Mouse (Mus musculus) liver, postnatal 0 days (tissue): Measurements from ENCODE around the gene Bbip1. TPM values are rescaled to one million over a fixed set of nuclear protein-coding genes. Genes with fewer than 3 reads are reported as not detected.
A peak's percentile ranks its signal among the peaks of the same experiment; 100 is the strongest.
"Not testable (repeated sequence)": the region's sequence is repeated elsewhere in the genome, so short reads cannot be mapped to it uniquely, and the experiment has no call there.

Source experiments
- ATAC-seq: fragments of 200-750 bp; cut with Nextera tagmentation; 2 replicates; pipeline ENCODE4 v1.8.0; 2017; ENCODE audit warnings: mild to moderate bottlenecking, moderate library complexity
- DNase-seq: peaks from one replicate; pipeline ENCODE4 v3.0.0-alpha.2; 2016
- H3K27ac ChIP-seq: fragments of 300-500 bp; sonication (generic); 2 replicates; pipeline ENCODE4 v1.5.1; 2014; ENCODE audit warnings: antibody characterized with exemption, moderate library complexity, mild to moderate bottlenecking, low read depth
- H3K27me3 ChIP-seq: fragments of 300-500 bp; sonication (generic); 2 replicates; pipeline ENCODE4 v1.6.1; 2014; ENCODE audit warnings: low read length, control low read depth, mixed read lengths; ENCODE audit not compliant: insufficient read depth
- H3K36me3 ChIP-seq: fragments of 300-500 bp; sonication (generic); replicated peaks from 2 replicates; pipeline ENCODE4 v1.6.1; 2014; ENCODE audit warnings: mild to moderate bottlenecking, control low read depth, low read length, moderate library complexity, mixed read lengths; ENCODE audit not compliant: insufficient read depth
- H3K4me1 ChIP-seq: fragments of 300-500 bp; sonication (generic); 2 replicates; pipeline ENCODE4 v1.6.1; 2014; ENCODE audit warnings: antibody characterized with exemption, mild to moderate bottlenecking, control low read depth; ENCODE audit not compliant: insufficient read depth
- H3K4me2 ChIP-seq: fragments of 300-500 bp; sonication (generic); 2 replicates; pipeline ENCODE4 v1.6.1; 2014; ENCODE audit warnings: low read depth, mild to moderate bottlenecking, low read length, moderate library complexity, mixed read lengths
- H3K4me3 ChIP-seq: fragments of 300-500 bp; sonication (generic); 2 replicates; pipeline ENCODE4 v1.5.1; 2014; ENCODE audit warnings: low read depth, low read length
- H3K9ac ChIP-seq: fragments of 300-500 bp; sonication (generic); replicated peaks from 2 replicates; pipeline ENCODE4 v1.6.1; 2014; ENCODE audit warnings: mild to moderate bottlenecking, moderate library complexity
- H3K9me3 ChIP-seq: fragments of 300-500 bp; sonication (generic); 2 replicates; pipeline ENCODE4 v1.6.1; 2016; ENCODE audit warnings: mild to moderate bottlenecking, control low read depth, low read length, mixed read lengths
- CTCF ChIP-seq: sonication (generic); IDR thresholded peaks from 2 replicates; pipeline ENCODE4 v1.5.1; 2016; ENCODE audit warnings: antibody characterized with exemption, low read depth
- EP300 ChIP-seq: IDR thresholded peaks from 2 replicates; pipeline ENCODE4 v1.6.1; 2016; ENCODE audit warnings: antibody characterized with exemption, low read depth, mild to moderate bottlenecking
- WGBS: fragments of 180-500 bp; shearing (Covaris S2); extraction: QIAGEN DNeasy Blood & Tissue Kit; methylation state at CpG from one replicate; pipeline ENCODE4 v1.1.7; 2014; ENCODE audit not compliant: insufficient replicate concordance; 5-methylcytosine and 5-hydroxymethylcytosine counted together
- polyA plus RNA-seq: library from polyadenylated mRNA; unstranded; fragments of >200 nt; fragmentation: Nextera tagmentation; extraction: Ambion mirVana; gene quantifications from 2 replicates; pipeline ENCODE4 v1.2.1, GENCODE M21; 2015

The Bbip1 gene
- polyA plus RNA-seq, 1 experiment from 2014 or later = 32.6 TPM

DNA sequence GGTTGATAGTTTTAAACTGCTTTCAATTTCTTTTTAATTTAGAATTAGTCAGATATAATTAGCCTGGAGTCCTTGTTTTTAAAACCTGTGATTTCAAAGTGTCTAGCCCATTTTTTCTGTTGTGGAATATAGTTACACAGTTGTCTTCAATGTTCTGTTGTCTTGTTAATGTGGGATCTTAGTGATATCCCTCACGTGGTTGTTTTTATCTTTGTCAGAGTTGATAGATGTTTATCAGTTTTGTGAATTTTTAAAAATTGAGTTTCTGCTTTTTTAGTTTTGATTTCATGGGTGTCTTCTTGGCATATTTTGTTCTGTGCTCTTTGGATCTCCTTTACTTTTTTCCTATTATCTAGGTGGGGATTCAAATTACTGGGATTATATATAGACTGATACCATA, 29.2 kb upstream of the Bbip1 start:
- DNase-seq (no peak), ATAC-seq (no peak)
- Histone ChIP-seq H3K4me1 (peaks cover 5% of the 10 kb centered on the region; the same call in 1 of the 2 replicates), H3K9me3 (no peaks in the 10 kb centered on the region), H3K36me3 (no peaks in the 10 kb centered on the region), H3K4me3 (no peak overlapping the region), H3K27ac (no peak overlapping the region), H3K27me3 (no peaks in the 10 kb centered on the region), H3K9ac (no peak overlapping the region), H3K4me2 (no peak overlapping the region)
- WGBS = 63% methylated on average over 1 of the region's 1 CpGs
- TF ChIP-seq CTCF (no peak), EP300 (no peak)

DNA sequence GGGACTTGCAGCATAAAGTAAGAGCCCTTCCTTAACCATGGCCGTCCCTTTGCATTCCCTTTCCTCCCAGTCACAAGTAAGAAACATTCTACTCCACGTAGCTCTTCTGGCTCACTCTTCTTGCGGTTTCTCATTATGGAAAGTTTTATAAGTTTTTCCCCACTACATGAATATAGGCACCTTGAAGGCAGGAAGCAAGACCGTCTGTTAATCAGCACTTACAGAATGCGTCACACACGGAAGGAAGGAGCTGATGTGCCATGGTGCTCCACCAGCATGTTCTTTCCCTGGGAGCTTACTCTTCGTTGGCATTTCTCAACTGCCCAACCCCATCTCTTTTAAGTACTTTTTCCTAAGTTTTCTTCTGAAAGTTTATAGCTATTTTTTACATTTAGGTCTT, 27.5 kb upstream of the Bbip1 start:
- 41% methylated on average over 7 of the region's 7 CpGs for WGBS
- DNase-seq (no peak), ATAC-seq (no peak; the same call in 1 of the 2 replicates)
- Histone ChIP-seq H3K27ac (peak overlapping the region; percentile 36), H3K4me3 (no peak overlapping the region), H3K4me1 (peaks cover 5% of the 10 kb centered on the region; the same call in 1 of the 2 replicates), H3K4me2 (peak overlapping the region; percentile 20), H3K27me3 (no peaks in the 10 kb centered on the region), H3K9me3 (no peaks in the 10 kb centered on the region), H3K9ac (no peak overlapping the region), H3K36me3 (no peaks in the 10 kb centered on the region)
- no peak for TF ChIP-seq EP300
- TF ChIP-seq CTCF = no peak

DNA sequence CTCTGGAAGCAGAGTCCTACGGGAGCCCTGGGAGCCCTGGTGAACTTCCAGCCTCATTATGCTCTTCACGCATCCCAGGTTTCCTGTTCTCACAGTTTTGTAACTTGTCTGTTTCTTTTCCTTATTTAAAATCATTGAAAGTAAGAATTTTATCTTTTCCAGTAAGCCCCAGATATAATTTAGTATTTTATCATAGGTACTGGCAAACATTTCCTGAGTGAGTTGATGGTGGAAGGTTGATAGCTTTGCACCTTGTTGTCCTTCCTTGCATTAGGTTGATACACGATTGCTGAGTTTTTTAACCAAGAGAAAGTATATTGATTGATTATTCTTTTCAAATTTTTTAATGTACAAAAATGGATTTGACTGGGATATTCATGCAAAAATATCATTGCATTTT, 24.8 kb upstream of the Bbip1 start:
- Histone ChIP-seq H3K4me3 (no peak overlapping the region), H3K4me1 (peaks cover 5% of the 10 kb centered on the region; the same call in 1 of the 2 replicates), H3K27ac (no peak overlapping the region), H3K4me2 (no peak overlapping the region), H3K9ac (no peak overlapping the region), H3K9me3 (no peaks in the 10 kb centered on the region), H3K27me3 (no peaks in the 10 kb centered on the region), H3K36me3 (no peaks in the 10 kb centered on the region)
- WGBS = 76% methylated on average over 3 of the region's 3 CpGs
- TF ChIP-seq CTCF (no peak), EP300 (no peak)
- DNase-seq (no peak), ATAC-seq (no peak)

DNA sequence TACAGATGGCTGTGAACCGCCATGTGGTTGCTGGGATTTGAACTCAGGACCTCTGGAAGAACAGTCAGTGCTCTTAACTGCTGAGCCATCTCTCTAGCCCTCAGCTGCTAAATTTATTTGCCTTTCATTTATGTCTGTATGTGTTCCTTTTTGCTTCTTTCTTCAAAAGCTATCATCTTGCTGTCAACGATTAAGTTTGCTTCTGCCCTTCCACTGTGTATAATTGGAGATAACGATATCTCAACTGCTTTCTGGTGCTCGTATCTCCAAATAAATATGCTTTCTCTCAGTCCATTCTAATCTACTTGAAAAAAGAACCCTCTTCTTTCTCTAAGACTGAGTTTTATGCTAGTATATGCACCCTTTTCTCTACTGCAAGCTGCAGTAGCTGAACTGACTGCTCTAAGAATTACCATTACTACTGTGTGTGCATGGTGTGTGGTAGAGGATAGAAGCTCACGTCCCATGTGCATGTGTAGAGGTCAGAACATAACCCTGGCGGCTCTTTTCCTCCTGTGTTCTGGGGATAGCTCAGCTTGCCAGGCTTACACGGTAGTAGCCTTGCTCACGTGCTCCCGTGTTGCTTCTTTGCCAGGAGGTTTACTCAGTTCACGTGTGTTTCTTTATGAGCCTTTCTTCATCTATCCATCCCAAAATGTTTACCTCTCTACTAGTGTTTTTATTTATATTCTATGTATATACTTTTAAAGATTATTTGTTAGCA, 20.6 kb upstream of the Bbip1 start:
- Histone ChIP-seq H3K27ac (peak overlapping the region; percentile 13; the same call in 1 of the 2 replicates), H3K4me1 (no peaks in the 10 kb centered on the region), H3K4me2 (peak overlapping the region; percentile 24), H3K9ac (no peak overlapping the region), H3K27me3 (no peaks in the 10 kb centered on the region), H3K9me3 (no peaks in the 10 kb centered on the region), H3K4me3 (no peak overlapping the region), H3K36me3 (peaks cover 3% of the 10 kb centered on the region; the same call in 1 of the 2 replicates)
- peak; percentile 73 for ATAC-seq
- DNase-seq = no peak
- TF ChIP-seq CTCF (no peak), EP300 (peak; percentile 91)
- 55% methylated on average over 10 of the region's 10 CpGs for WGBS

DNA sequence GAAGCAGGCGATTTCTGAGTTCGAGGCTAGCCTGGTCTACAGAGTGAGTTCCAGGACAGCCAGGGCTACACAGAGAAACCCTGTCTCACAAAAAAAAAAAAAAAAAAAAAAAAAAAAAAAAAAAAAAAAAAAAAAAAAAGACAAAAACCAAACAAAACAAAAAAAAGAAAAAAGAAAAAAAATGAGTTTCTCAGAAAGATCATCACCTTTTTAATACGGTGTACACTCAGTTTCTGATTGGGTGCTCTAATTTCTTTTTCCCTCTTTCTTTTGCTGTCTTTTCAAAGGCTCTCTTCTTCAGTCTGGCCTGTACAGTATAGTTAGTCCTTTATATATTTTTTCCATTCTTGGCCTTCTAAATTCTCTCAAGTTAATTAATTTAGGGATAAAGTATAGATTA, 19.9 kb upstream of the Bbip1 start:
- H3K36me3 ChIP-seq, H3K27ac ChIP-seq, H3K4me2 ChIP-seq, H3K27me3 ChIP-seq, DNase-seq, ATAC-seq, H3K9me3 ChIP-seq, H3K4me3 ChIP-seq, H3K4me1 ChIP-seq, H3K9ac ChIP-seq: not testable (repeated sequence)
- 93% methylated on average over 3 of the region's 3 CpGs for WGBS

DNA sequence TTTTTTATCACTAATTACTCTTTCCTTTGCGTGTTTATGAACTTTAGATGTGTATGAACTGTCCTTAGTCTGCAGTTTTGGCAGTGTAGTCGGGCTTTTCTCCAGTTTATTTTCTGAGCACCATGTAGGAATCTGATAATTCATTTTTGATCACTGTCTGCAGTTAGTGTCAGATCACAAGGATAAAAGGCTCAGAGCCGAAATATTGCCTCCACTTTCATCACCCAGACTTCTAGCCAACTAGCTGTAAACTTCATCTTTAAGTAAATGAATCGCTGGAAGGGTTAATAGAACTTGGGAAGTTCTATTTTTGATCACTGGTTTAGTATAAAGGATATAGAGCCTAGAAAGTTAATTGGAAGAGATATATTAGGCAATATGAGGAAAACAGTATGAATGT, 18.1 kb upstream of the Bbip1 start:
- Histone ChIP-seq H3K36me3 (peaks cover 3% of the 10 kb centered on the region; the same call in 1 of the 2 replicates), H3K27ac (no peak overlapping the region), H3K4me2 (no peak overlapping the region), H3K9me3 (no peaks in the 10 kb centered on the region), H3K4me1 (no peaks in the 10 kb centered on the region), H3K4me3 (no peak overlapping the region), H3K27me3 (no peaks in the 10 kb centered on the region), H3K9ac (no peak overlapping the region)
- TF ChIP-seq EP300 = no peak
- TF ChIP-seq CTCF = no peak
- ATAC-seq (no peak), DNase-seq (no peak)
- 86% methylated on average over 4 of the region's 4 CpGs for WGBS
